Mouse (Mus musculus) hindbrain, embryonic 13.5 days (tissue): ENCODE results near the gene 1700018G05Rik. TPM values are rescaled to one million over a fixed set of nuclear protein-coding genes. Genes with fewer than 3 reads are reported as not detected.

Experiments used
- polyA plus RNA-seq: library from polyadenylated mRNA; unstranded; fragments of >200 nt; fragmentation: Nextera tagmentation; extraction: Ambion mirVana; gene quantifications from 2 replicates; pipeline ENCODE4 v1.2.1, GENCODE M21; 2015

1700018G05Rik gene
- polyA plus RNA-seq, 1 experiment from 2014 or later = not detected

Other genes with a start within 250 kb of the 1700018G05Rik start
- gene Gm3880, start 241.4 kb upstream of the 1700018G05Rik start, polyA plus RNA-seq = not detected in 2 replicates
- gene Gm9112, start 220.7 kb upstream of the 1700018G05Rik start, polyA plus RNA-seq = not detected in 2 replicates
- gene Dmrtc1b, start 220.5 kb upstream of the 1700018G05Rik start, polyA plus RNA-seq = not detected in 2 replicates
- gene Dmrtc1c1, start 125.4 kb upstream of the 1700018G05Rik start, polyA plus RNA-seq = not detected in 2 replicates
- gene Dmrtc1c2, start 73.8 kb upstream of the 1700018G05Rik start, polyA plus RNA-seq = not detected in 2 replicates
- not detected in 2 replicates for gene 1700031F05Rik, start 60.4 kb upstream of the 1700018G05Rik start, polyA plus RNA-seq
- gene Dmrtc1a, start 19.7 kb upstream of the 1700018G05Rik start, polyA plus RNA-seq = 1.7 and 1.8 TPM in 2 replicates
- not detected in 2 replicates for gene 1700011M02Rik, start 19.5 kb upstream of the 1700018G05Rik start, polyA plus RNA-seq